Mouse (Mus musculus) bone marrow macrophage, adult 2 months (primary cell): ENCODE results near the gene Ctnna3.
"Not testable (repeated sequence)": the region's sequence is repeated elsewhere in the genome, so short reads cannot be mapped to it uniquely, and the experiment has no call there.

ENCODE experiments used
- CTCF ChIP-seq: IDR thresholded peaks from 2 replicates; pipeline ENCODE4 v1.5.1; 2012; ENCODE audit warnings: low read depth, mild to moderate bottlenecking, low read length, moderate library complexity
- POLR2A ChIP-seq: IDR thresholded peaks from 2 replicates; pipeline ENCODE4 v1.6.1; 2012; ENCODE audit warnings: mild to moderate bottlenecking, low read depth, low read length, borderline replicate concordance

GRCm38 (mm10) chr10:63385897-63386296 is 44.0 kb upstream of the Ctnna3 start:
- TF ChIP-seq POLR2A, CTCF: not testable (repeated sequence)
